Mouse (Mus musculus) embryonic facial prominence, embryonic 13.5 days (tissue): ENCODE data around the gene Cxcl3. TPM values are rescaled to one million over a fixed set of nuclear protein-coding genes. Genes with fewer than 3 reads are reported as not detected.

Experiments used
- ATAC-seq: fragments of 200-750 bp; cut with Nextera tagmentation; 2 replicates; pipeline ENCODE4 v1.8.0; 2017; ENCODE audit warnings: low read depth; ENCODE audit not compliant: insufficient number of reproducible peaks, insufficient read depth, low FRiP score, low TSS enrichment
- H3K27ac ChIP-seq: fragments of 300-500 bp; sonication (generic); 2 replicates; pipeline ENCODE4 v1.5.1; 2015; ENCODE audit warnings: moderate library complexity, mild to moderate bottlenecking, inconsistent platforms
- H3K27me3 ChIP-seq: fragments of 300-500 bp; sonication (generic); 2 replicates; pipeline ENCODE4 v1.6.1; 2015; ENCODE audit warnings: mild to moderate bottlenecking, inconsistent platforms
- H3K36me3 ChIP-seq: fragments of 300-500 bp; sonication (generic); 2 replicates; pipeline ENCODE4 v1.6.1; 2015; ENCODE audit warnings: mild to moderate bottlenecking, inconsistent platforms
- H3K4me1 ChIP-seq: fragments of 300-500 bp; sonication (generic); 2 replicates; pipeline ENCODE4 v1.6.1; 2015; ENCODE audit warnings: inconsistent platforms
- H3K4me2 ChIP-seq: fragments of 300-500 bp; sonication (generic); 2 replicates; pipeline ENCODE4 v1.6.1; 2015; ENCODE audit warnings: moderate library complexity, mild to moderate bottlenecking, inconsistent platforms
- H3K4me3 ChIP-seq: fragments of 300-500 bp; sonication (generic); 2 replicates; pipeline ENCODE4 v1.5.1; 2015; ENCODE audit warnings: mild to moderate bottlenecking, inconsistent platforms
- H3K9ac ChIP-seq: fragments of 300-500 bp; sonication (generic); 2 replicates; pipeline ENCODE4 v1.6.1; 2015; ENCODE audit warnings: mild to moderate bottlenecking, inconsistent platforms
- H3K9me3 ChIP-seq: fragments of 300-500 bp; sonication (generic); 2 replicates; pipeline ENCODE4 v1.6.1; 2016; ENCODE audit warnings: inconsistent platforms
- WGBS: fragments of 180-500 bp; shearing (Covaris S2); methylation state at CpG from one replicate; pipeline ENCODE4 v1.1.7; 2015; ENCODE audit warnings: mixed read lengths; 5-methylcytosine and 5-hydroxymethylcytosine counted together
- polyA plus RNA-seq: library from polyadenylated mRNA; unstranded; fragments of >200 nt; fragmentation: Nextera tagmentation; extraction: Ambion mirVana; gene quantifications from 2 replicates; pipeline ENCODE4 v1.2.1, GENCODE M21; 2015

Cxcl3 gene
- 0.41 TPM in 1 of 2 replicates, not detected in the other for polyA plus RNA-seq

DNA sequence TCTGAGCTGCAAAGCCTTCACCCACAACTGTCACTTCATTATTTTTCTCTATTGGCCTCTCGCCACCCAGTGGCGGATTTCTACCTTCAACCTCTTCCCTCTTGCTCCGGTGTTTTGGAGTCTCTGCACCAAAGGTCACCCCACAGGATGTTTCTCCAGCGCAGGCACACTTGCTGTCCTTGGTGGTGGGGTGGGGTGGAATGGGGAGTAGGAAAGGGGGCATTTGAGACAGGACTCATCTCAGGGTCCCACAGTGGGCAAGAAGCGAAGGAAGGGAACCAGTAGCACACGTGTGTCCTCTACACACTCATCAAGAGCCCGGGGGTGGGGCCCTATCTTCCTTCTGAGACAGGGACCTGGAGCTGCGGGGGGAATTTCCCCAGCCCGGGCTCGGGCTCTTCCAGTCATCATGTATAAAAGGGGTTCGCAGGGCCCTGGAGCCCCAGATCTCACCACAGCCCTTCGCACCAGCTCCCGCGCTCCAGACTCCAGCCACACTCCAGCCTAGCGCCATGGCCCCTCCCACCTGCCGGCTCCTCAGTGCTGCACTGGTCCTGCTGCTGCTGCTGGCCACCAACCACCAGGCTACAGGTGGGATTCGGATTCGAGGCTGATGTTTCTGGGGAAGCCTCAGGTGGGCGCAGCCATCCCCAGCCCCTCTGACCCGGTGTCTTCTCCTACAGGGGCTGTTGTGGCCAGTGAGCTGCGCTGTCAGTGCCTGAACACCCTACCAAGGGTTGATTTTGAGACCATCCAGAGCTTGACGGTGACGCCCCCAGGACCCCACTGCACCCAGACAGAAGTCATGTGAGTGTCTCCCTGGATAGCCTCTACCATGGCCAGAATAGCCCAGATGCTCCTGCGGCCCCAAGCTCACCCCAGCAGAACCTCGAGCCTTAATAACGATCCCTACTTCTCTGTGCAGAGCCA, at the start of gene Cxcl3:
Gene Cxcl3 (plus strand): TSS at position 445 of the 930 bp plus-strand sequence.
- Histone ChIP-seq H3K4me3 (peak within 1 kb of the TSS; percentile 28), H3K27me3 (peaks cover 11% of the 10 kb centered on the region; the same call in 1 of the 2 replicates), H3K9ac (peak within 1 kb of the TSS; percentile 59), H3K4me2 (peak within 1 kb of the TSS; percentile 71), H3K36me3 (no peaks in the 10 kb centered on the region), H3K4me1 (peaks cover 12% of the 10 kb centered on the region), H3K9me3 (no peaks in the 10 kb centered on the region), H3K27ac (no peak within 1 kb of the TSS)
- WGBS: 15% methylated on average over 26 of the region's 26 CpGs
- 0 out of 2 replicates have a peak, but pooled peaks have one; percentile 23 for ATAC-seq

DNA sequence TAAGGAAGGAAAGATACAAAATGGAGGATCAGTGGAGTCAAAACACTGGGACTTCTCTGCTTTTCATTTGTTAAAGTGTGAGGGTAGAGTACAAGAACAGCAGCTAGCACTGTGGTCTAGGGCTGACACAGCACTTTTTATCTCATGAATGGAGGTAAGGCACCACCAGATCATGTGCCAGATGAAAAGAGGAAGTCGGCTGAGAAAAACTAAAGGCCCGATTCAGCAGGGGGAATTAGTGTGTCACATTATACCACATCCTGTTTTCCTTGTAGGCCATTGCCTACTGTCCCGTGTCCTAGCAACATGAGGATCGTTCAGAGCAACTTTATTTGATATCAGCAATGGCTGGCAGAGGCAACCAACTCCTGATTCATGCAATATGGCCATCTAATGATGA, 43.9 kb upstream of the Cxcl3 start:
- Histone ChIP-seq H3K4me2 (no peak overlapping the region), H3K9ac (no peak overlapping the region), H3K9me3 (no peaks in the 10 kb centered on the region), H3K27me3 (no peaks in the 10 kb centered on the region), H3K36me3 (no peaks in the 10 kb centered on the region), H3K27ac (no peak overlapping the region), H3K4me3 (no peak overlapping the region), H3K4me1 (no peaks in the 10 kb centered on the region)
- 48% methylated on average over 4 of the region's 4 CpGs for WGBS
- ATAC-seq: no peak

DNA sequence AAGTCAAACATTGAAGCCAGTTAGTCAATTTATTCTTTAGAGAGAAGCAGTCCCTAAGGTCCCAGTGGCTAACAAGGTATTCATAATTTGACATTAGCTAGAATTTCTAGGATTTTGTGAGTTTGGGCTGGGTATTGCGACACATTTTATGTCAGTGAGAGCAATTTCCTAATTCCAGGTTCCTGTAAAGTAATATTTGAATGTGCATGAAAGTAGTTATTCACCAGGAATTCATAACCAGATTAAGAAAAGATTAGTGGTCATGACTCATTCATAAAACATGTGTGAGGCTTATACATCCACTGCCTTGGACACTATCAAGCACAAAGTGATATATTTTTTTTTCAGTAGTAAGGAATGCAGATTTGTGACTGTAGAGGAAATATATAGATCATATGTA, 32.0 kb upstream of the Cxcl3 start:
- Histone ChIP-seq H3K9ac (no peak overlapping the region), H3K4me1 (peaks cover 25% of the 10 kb centered on the region), H3K4me2 (no peak overlapping the region), H3K27ac (no peak overlapping the region), H3K4me3 (no peak overlapping the region), H3K9me3 (no peaks in the 10 kb centered on the region), H3K36me3 (no peaks in the 10 kb centered on the region), H3K27me3 (peaks cover 3% of the 10 kb centered on the region)
- 91% methylated on average over 1 of the region's 1 CpGs for WGBS
- no peak for ATAC-seq

DNA sequence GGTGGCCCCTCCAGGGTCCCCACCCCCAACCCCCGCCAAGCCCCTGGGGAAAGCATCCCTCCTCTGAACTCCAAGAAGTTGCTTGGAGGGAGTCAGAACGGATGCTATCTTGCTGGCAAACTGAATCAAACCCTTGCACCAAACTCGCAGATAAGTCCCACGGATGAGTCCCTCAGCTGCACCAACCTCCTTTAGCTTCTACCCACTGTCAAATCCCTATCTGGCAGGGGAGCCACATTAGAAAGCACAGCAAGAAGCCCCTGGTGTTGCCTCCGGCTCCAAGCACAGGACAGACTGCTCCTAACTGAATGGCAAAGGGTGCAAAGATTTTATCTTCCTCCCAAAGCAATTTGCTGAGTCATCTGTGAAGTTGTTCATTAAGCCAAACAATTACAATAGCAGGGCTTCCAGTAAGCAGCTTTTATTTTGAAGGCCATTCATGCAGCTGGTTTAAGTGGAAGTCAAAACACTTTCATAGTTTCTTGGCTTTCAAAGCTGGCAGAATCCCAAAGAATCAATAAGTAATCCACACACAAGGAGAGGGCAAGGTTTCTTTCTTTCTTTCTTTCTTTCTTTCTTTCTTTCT, 27.8 kb upstream of the Cxcl3 start:
- no peaks in the 10 kb centered on the region for H3K9me3 ChIP-seq
- H3K4me3 ChIP-seq: no peak overlapping the region
- H3K27me3 ChIP-seq: peaks cover 30% of the 10 kb centered on the region
- WGBS: 27% methylated on average over 5 of the region's 5 CpGs
- no peak overlapping the region for H3K4me2 ChIP-seq
- no peak for ATAC-seq
- H3K27ac ChIP-seq: 0 out of 2 replicates have a peak overlapping the region, but pooled peaks have one; percentile 22
- H3K36me3 ChIP-seq: no peaks in the 10 kb centered on the region
- no peak overlapping the region for H3K9ac ChIP-seq
- peaks cover 34% of the 10 kb centered on the region for H3K4me1 ChIP-seq

DNA sequence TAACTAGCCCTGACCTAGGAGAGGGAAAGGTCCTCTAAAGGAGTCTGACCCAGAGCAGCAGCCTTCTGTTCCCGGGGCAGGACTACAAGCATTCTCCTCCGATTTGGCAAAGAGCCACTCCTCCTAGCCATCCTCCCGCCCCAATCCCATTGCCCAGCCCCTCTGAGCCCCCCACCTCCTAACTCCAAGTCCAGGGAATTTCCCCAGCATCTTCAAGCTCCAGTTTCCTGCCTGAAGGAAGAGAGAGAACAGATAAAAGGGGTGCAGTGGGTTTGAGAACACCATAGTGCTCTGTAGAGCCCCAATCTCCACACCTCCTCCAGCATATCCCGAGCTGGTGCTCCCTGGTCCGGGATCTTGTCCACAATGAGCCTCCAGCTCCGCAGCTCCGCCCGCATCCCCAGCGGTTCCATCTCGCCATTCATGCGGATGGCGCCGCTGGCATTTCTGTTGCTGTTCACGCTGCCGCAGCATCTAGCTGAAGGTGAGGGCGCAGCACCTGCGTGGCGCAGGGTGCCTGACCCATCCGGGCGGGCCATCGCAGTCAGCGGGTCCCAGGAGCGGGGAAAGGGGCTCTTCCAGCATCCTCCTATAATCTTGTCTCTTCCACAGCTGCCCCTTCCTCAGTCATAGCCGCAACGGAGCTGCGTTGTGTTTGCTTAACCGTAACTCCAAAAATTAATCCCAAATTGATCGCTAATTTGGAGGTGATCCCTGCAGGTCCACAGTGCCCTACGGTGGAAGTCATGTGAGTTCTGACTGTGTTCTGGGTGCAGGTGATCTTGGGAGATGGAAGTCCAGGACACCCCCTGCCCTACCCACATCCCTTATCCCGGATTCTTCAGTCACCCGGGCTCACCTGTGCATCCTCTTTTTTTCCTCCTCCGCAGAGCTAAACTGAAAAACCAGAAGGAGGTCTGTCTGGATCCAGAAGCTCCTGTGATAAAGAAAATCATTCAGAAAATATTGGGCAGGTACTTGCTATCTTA, 26.5 kb upstream of the Cxcl3 start, which contains the start of gene Cxcl5:
Gene Cxcl5 (plus strand): TSS at position 284 of the 989 bp plus-strand sequence.
- Histone ChIP-seq H3K4me3 (peak within 1 kb of the TSS; percentile 40), H3K36me3 (no peaks in the 10 kb centered on the region), H3K9ac (peak within 1 kb of the TSS; percentile 57), H3K27me3 (peaks cover 30% of the 10 kb centered on the region), H3K27ac (0 out of 2 replicates have a peak within 1 kb of the TSS, but pooled peaks have one; percentile 22), H3K9me3 (no peaks in the 10 kb centered on the region), H3K4me2 (peak within 1 kb of the TSS; percentile 70), H3K4me1 (peaks cover 39% of the 10 kb centered on the region)
- ATAC-seq: no peak
- WGBS: 3% methylated on average over 32 of the region's 32 CpGs

DNA sequence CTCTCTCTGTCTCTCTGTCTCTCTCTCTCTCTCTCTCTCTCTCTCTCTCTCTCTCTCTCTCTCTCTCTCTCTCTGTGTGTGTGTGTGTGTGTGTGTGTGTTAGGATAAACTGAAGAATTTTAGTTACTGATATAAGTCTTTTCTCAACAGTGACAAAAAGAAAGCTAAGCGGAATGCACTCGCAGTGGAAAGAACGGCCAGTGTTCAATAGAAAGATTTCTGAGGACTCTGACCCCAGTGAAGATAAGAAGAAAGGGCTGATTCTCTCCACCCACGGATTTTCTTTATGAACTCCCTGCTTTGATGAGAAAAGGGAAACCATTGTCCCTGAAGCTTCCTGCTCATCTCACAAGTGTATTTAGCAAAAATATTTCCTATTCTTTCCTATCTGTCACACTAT, 25.6 kb upstream of the Cxcl3 start:
- ATAC-seq: no peak
- peaks cover 43% of the 10 kb centered on the region for H3K4me1 ChIP-seq

DNA sequence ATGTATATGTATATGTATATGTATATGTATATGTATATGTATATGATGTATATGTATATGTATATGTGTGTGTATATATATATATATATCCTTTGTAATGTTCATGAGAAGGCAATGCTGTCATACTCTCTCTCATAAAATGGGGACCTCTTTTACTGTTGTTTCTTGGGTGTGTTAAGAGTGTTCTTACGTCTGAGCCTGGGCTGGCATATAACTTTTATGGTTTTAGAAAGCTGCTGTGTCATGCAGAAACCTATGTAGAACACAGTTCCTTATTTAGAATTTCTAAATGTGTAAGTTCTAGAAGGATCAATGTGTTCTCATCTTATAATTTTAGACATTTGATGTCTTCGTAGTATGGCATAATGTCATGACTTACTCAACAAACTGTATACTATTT, 25.1 kb upstream of the Cxcl3 start:
- Histone ChIP-seq H3K27ac (no peak overlapping the region), H3K4me2 (no peak overlapping the region), H3K9ac (no peak overlapping the region), H3K27me3 (peaks cover 30% of the 10 kb centered on the region), H3K4me1 (peaks cover 45% of the 10 kb centered on the region), H3K9me3 (no peaks in the 10 kb centered on the region), H3K36me3 (no peaks in the 10 kb centered on the region), H3K4me3 (no peak overlapping the region)
- no peak for ATAC-seq
- WGBS: 82% methylated on average over 2 of the region's 2 CpGs

More for the DNA sequence above, 25.6 kb upstream of the Cxcl3 start:
- Histone ChIP-seq H3K4me3 (no peak overlapping the region), H3K9me3 (no peaks in the 10 kb centered on the region), H3K27ac (no peak overlapping the region), H3K36me3 (no peaks in the 10 kb centered on the region), H3K9ac (no peak overlapping the region), H3K27me3 (peaks cover 30% of the 10 kb centered on the region), H3K4me2 (no peak overlapping the region)
- 59% methylated on average over 4 of the region's 4 CpGs for WGBS

DNA sequence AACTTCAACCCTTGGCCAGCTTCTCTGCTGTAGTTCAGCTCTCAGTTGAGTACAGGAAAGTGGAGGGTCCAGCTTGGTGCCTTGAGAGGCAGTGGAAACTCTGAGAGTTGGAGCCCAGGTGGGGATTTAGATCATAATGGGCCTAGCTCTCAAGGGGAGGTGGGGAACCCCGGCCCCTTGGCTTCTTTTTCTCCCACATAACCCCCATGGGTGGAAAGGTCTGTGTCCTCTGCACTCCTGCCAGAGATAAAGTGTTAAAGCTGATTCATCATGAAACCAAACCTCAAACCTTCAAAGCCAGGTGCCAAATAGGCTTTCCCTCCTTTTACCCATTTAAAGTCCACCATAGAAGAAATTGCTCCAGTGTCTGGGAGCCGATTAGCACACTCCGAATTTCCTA, 24.1 kb upstream of the Cxcl3 start:
- Histone ChIP-seq H3K4me3 (no peak overlapping the region), H3K36me3 (no peaks in the 10 kb centered on the region), H3K9ac (no peak overlapping the region), H3K27me3 (peaks cover 30% of the 10 kb centered on the region), H3K4me1 (peaks cover 42% of the 10 kb centered on the region), H3K27ac (no peak overlapping the region), H3K4me2 (no peak overlapping the region), H3K9me3 (no peaks in the 10 kb centered on the region)
- no peak for ATAC-seq
- 85% methylated on average over 3 of the region's 3 CpGs for WGBS

DNA sequence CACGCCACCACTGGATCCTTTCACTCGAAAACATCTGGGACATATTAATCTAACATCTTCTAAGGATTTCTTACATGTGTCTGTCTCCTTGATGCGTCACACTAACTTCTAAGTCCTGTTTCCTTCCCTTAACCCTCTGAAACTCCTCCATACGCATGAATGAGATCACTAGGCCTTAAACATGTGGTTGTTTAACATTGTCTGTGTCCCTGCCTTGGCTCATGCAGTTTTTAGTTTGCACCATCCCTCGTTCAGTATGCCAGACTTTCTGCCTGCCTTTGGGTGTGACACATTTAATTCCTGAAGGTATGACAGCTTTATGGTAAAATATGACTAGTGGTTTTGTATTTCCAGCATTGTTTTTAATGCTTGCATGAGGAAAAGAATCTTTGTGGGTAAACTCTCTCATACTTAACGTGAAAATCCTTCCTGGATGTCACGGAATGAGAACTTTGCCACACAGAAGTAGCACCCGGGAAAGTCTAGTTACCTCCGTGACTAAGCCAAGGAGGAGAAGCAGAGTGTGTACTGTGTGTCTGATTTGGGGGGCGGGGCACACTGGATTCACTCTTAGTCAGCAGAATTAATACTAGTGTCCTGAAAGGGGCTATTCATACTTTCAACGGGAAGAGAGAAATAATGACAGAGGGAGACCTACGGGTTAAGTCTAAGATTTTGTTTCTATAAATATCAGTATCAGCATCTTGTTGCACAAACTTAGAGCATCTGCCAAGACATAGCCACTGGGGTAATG, 21.8 kb upstream of the Cxcl3 start:
- Histone ChIP-seq H3K4me3 (no peak overlapping the region), H3K4me1 (peaks cover 22% of the 10 kb centered on the region), H3K9ac (no peak overlapping the region), H3K27me3 (peaks cover 36% of the 10 kb centered on the region), H3K27ac (no peak overlapping the region), H3K4me2 (no peak overlapping the region), H3K36me3 (no peaks in the 10 kb centered on the region), H3K9me3 (no peaks in the 10 kb centered on the region)
- ATAC-seq: no peak
- 47% methylated on average over 12 of the region's 12 CpGs for WGBS

DNA sequence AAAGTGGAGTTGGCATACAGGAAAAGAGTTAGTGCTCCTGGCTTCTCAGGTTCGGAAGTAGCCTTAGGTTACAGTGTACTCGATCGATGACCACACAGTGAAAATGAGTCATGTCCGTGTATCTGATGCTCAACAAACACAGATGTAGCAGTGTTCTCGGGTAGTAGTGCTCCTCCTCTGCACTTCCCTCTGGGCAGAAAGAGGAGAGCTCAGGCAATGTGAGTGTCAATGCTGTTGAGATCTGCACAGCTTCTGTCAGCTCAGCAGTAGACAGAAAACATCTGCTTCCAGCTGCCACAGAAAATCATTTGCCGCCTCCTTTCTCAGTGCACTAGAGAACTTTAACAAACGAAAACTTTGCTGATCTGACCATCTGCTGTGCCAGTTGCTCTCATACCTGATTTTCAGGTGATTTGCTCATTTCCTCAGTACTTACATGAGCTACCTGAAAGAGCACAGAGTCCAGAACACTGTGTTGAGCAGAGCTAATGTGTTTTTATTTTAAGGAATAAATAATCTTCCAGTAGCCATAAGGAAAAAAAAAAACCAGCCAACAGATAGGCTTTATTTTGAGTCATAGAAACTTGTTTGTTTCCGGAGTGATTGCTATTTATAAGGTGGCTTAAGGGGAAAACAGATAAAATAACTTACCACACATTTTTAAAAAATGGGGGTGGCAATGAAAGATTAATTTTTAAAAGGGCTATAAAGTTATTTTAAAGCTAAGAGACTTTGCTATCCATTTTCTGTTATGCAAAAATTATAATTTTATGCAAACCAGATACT, 19.9 kb upstream of the Cxcl3 start:
- H3K9me3 ChIP-seq: no peaks in the 10 kb centered on the region
- H3K4me1 ChIP-seq: peaks cover 16% of the 10 kb centered on the region
- no peak overlapping the region for H3K4me3 ChIP-seq
- no peak overlapping the region for H3K27ac ChIP-seq
- no peak overlapping the region for H3K9ac ChIP-seq
- H3K27me3 ChIP-seq: peaks cover 25% of the 10 kb centered on the region
- WGBS: 43% methylated on average over 8 of the region's 8 CpGs
- no peak overlapping the region for H3K4me2 ChIP-seq
- no peaks in the 10 kb centered on the region for H3K36me3 ChIP-seq
- no peak for ATAC-seq
